Mouse (Mus musculus): ENCODE data around the gene Thap11.
"Not testable (repeated sequence)": the region's sequence is repeated elsewhere in the genome, so short reads cannot be mapped to it uniquely, and the experiment has no call there.

Thap11 gene

GRCm38 (mm10) chr8:105854715-105855216 lies at the start of gene Thap11:
Gene Thap11, plus strand, starts transcription at chr8:105855132.
- DNase-seq = peak; percentile 95 to 97

DNA sequence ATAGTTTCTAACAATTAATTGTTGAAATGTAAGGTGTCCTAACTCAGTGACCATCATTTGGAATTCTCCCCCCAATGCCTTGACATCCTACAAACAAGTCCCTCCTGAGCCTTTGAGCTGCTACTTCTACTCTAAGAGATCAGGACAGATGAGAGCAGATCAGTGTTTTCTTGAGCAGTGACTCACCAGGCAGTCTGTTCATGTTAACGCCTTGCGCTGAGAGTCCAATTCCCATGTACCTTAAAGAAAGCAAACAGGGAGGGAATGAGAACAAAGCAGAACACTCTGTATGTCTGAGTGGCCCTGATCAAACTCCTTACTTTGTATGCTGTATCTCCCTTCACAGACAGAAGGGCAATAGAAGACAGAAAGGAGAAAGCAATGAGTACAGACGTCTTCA lies 49.6 kb upstream of the Thap11 start:
- no peak for DNase-seq

GRCm38 (mm10) chr8:105805964-105806363 lies 49.0 kb upstream of the Thap11 start:
- DNase-seq = no peak

DNA sequence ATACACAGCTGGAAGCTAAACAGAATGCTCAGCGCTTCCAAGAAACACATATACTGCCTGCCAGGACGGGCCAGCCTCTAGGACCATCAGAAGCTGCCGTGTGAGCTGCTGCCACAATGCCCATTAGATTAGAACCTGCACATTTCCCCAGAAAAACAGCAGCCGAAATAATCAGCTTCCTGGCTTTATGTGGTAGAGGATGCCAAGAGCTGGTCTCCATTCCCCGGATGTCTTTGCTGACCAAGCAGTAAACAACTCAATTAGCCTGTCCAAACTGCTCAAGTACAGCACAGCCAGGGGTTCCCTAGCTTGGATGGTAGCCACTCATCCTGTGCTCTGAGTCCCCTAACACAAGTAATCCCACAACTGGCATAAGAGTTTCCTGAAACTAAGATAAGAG lies 47.2 kb upstream of the Thap11 start:
- DNase-seq = peak in 1 of 2 experiments; percentile 30

GRCm38 (mm10) chr8:105808480-105808879 lies 46.5 kb upstream of the Thap11 start:
- DNase-seq = peak in 1 of 2 experiments; percentile 26

- no peak for DNase-seq
These were observed 44.6 kb upstream of the Thap11 start for GRCm38 (mm10) chr8:105810245-105810786.

- DNase-seq = no peak
These were observed 43.9 kb upstream of the Thap11 start for GRCm38 (mm10) chr8:105811061-105811460.

GRCm38 (mm10) chr8:105811543-105811942 lies 43.4 kb upstream of the Thap11 start:
- DNase-seq = no peak

DNA sequence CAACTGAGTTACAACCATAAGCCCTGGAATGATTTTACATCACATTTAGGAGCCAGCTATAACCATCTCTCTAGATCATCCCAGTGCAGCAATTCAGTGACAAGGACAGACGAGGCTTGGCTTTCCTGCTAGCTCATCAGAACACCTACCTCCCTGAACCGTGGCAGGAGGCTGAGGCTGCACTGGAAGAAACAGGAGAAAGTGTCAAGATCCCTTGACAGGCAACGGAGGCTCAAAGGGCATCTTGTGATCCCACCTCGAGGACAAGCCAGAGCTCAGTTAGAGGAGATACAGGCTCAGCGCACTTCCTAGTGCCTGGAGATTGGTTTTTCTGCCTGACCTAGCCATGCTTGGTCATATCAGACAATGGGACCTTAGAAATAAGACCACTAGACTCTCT lies 42.4 kb upstream of the Thap11 start:
- no peak for DNase-seq

- no peak for DNase-seq
These were observed 41.7 kb upstream of the Thap11 start for GRCm38 (mm10) chr8:105813241-105813640.

- no peak for DNase-seq
These were observed 35.3 kb upstream of the Thap11 start for GRCm38 (mm10) chr8:105819659-105820058.

GRCm38 (mm10) chr8:105820925-105821324 lies 34.0 kb upstream of the Thap11 start:
- DNase-seq = no peak

DNA sequence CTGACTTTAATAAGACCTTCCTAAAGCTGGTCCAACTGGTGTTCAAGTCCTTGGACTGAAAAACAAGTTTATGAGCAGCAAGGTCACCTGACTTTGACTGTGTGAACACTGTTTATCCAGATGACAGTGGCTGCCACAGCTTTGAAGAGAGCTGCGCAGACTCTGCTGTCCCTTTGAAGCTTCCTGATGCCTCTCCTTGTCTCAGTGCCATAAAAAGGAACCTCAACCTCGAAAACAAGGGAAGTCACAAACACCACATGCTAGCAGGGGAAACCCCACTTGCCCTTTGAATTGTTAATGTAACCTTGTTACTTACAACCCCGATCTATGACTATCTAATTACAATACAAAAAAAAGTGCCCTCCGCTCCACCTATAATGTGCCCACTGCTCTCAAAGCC lies 29.4 kb upstream of the Thap11 start:
- no peak for DNase-seq

DNA sequence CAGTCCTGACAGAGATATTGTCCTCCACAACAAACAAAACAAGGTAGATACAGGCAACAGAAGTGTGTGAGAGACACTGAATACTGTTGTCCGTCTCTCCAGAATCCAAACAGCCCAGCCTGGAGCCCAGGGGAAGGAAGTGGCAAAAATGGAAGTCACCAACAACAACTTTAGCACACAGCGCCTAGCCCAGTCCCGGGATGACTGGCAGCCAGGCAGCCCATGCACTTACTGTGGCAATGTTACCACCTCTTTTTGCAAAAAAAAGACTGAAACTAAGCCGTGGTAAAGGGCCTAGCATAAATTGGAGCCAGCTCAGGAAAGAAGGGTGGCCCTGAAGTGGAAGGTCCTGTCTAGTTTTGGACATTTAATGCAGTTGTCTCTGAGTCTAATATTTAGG lies 28.6 kb upstream of the Thap11 start:
- DNase-seq = peak in 1 of 2 experiments; percentile 21

DNA sequence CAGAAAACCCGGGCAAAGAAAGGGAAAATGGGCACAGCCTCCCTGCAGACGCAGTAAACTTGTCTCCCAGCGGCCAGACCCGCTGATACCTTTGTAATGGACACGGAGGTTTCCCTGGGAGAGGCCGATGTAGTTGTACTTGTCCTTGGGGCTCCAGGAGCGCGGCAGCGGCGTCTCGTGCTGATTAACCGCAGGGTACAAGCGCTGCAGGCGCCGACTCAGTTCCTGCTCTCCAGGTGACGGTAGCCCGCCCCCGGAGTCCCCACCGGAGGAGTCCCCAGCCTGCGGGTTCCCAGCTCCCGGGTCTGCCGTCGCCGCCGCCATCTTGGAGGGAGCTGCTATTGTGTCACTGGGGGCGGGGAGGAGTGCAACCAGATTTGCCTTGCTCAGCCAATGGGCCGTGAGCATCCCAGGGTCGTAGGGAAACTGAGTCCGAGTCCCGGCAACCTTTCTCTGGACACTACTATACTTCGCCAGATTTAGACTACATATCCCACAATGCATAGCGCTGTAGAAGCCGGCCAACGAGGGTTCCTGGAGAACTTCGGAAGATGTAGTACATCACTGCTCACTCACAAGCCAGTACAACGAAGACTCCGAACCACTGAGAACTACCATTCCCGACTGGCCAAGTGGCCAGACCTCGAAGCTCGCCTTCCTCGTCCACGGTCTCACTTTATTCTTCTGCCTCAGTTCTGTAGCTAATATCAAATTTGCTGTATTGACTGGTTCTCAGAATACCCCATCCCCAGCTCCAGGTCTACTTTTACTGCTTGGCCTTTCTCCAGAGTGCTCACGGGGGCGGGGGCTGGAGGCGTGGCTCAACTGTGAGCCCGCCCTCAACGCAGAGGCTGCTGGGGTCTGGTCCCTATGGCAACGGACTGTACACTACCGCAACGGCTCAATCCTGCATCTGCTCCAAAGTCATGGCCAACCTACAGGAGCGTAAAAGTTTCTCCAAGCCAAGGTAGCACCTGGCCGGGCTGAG lies 27.8 kb upstream of the Thap11 start, which contains the start of the genes Ranbp10 and Tsnaxip1:
TSS of gene Ranbp10 (minus strand) at position 490 of the 988 bp plus-strand sequence.
TSS of gene Tsnaxip1 (plus strand) at position 871 of the 988 bp plus-strand sequence.
- DNase-seq = peak; percentile 94 to 97

DNA sequence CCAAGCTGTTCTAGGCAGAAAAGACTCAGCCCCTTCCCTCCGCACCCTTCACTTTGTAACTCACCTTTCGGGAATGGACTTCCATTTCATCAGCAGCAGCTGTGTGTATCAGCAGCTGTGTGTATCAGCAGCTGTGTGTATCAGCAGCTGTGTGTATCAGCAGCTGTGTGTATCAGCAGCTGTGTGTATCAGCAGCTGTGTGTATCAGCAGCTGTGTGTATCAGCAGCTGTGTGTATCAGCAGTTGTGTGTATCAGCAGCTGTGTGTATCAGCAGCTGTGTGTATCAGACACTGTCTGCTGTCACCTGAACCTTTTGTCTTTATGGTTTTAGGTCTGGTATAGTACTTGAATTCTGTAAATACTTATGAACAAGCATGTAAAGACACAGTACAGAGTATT lies 21.2 kb upstream of the Thap11 start:
- DNase-seq = not testable (repeated sequence)

DNA sequence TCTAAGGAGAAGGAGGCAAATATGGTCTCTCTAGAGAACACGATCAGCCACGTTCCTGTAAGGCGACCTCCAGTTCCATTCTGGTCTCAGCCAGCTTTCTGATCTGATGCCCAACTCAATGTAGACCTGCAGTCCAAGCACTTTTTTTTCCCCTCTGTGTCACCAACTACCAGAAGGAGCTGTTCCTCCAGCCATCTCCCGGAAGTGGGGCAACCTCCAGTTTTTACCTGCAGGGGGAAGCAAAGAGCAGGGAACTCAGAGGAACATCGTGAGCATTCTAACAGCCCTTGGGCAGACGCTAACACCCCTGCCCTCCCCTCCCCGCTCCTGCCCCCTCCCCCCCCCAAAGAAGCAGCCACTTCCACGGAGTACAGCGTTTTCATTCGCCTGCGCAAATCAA lies 19.6 kb upstream of the Thap11 start:
- DNase-seq = peak; percentile 80 to 83

- no peak for DNase-seq
These were observed 17.9 kb upstream of the Thap11 start for GRCm38 (mm10) chr8:105836991-105837390.

DNA sequence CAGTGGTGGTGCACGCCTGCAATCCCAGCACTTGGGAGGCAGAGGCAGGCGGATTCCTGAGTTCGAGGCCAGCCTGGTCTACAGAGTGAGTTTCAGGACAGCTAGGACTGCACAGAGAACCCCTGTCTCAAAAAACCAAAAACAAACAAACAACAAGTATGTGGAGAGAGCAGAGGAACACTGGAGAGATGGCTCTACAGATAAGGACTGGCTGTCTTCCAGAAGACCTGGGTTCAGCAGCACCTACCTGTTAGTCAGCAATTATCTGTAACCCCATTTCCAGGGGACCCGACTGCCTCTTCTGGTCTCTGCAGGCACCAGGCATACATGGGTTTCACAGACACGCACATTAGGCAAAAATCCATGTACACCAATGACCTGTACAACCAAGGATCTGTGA lies 15.7 kb upstream of the Thap11 start:
- DNase-seq = no peak

- no peak for DNase-seq
These were observed 8.3 kb upstream of the Thap11 start for GRCm38 (mm10) chr8:105846678-105847077.

GRCm38 (mm10) chr8:105850014-105850413 lies 4.9 kb upstream of the Thap11 start:
- no peak for DNase-seq

- no peak for DNase-seq
These were observed 4.3 kb upstream of the Thap11 start for GRCm38 (mm10) chr8:105850611-105851010.

- peak; percentile 94 to 95 for DNase-seq
These were observed 3.2 kb upstream of the Thap11 start for GRCm38 (mm10) chr8:105851651-105852143.

All from kidney, postnatal 4 days (tissue).